Mouse (Mus musculus): Measurements from ENCODE around the gene Atp5d.

The Atp5d gene

GRCm38 (mm10) chr10:80179068-80180051 lies 40.9 kb downstream of the Atp5d start, which contains the start of gene Efna2:
Gene Efna2, plus strand, starts transcription at chr10:80179482.
- DNase-seq (ENCODE audit: low read depth, low spot score), result peak; percentile 51

GRCm38 (mm10) chr10:80180288-80180687 lies 41.9 kb downstream of the Atp5d start:
- DNase-seq (ENCODE audit: low read depth, low spot score), result no peak

- no peak for DNase-seq (ENCODE audit: low read depth, low spot score)
These were observed 42.4 kb downstream of the Atp5d start for GRCm38 (mm10) chr10:80180823-80181222.

- DNase-seq (ENCODE audit: low read depth, low spot score), result no peak
These were observed 44.1 kb downstream of the Atp5d start for GRCm38 (mm10) chr10:80182547-80182946.

GRCm38 (mm10) chr10:80186649-80187048 lies 48.2 kb downstream of the Atp5d start:
- no peak for DNase-seq (ENCODE audit: low read depth, low spot score)

GRCm38 (mm10) chr10:80187739-80188138 lies 49.3 kb downstream of the Atp5d start:
- DNase-seq (ENCODE audit: low read depth, low spot score), result no peak

GRCm38 (mm10) chr10:80188453-80189024 lies 50.1 kb downstream of the Atp5d start:
- no peak for DNase-seq (ENCODE audit: low read depth, low spot score)

- DNase-seq (ENCODE audit: low read depth, low spot score), result no peak
These were observed 51.6 kb downstream of the Atp5d start for GRCm38 (mm10) chr10:80189999-80190398.

- no peak for DNase-seq (ENCODE audit: low read depth, low spot score)
These were observed 52.1 kb downstream of the Atp5d start for GRCm38 (mm10) chr10:80190491-80191051.

GRCm38 (mm10) chr10:80193976-80194375 lies 55.5 kb downstream of the Atp5d start:
- DNase-seq (ENCODE audit: low read depth, low spot score), result no peak

GRCm38 (mm10) chr10:80194441-80194840 lies 56.0 kb downstream of the Atp5d start:
- no peak for DNase-seq (ENCODE audit: low read depth, low spot score)
